Mouse (Mus musculus): Measurements from ENCODE around the gene Plcl1. TPM values are rescaled to one million over a fixed set of nuclear protein-coding genes. Genes with fewer than 3 reads are reported as not detected.

Gene Plcl1
- total RNA-seq, 2 experiments from 2014 or later = 25.6 to 27.2 TPM

GRCm38 (mm10) chr1:55696206-55696605 lies 290.5 kb downstream of the Plcl1 start:
- no peak for DNase-seq (ENCODE audit: extremely low spot score in 1 of 2, low spot score in 1 of 2)

- no peak for DNase-seq (ENCODE audit: extremely low spot score in 1 of 2, low spot score in 1 of 2)
Observed at GRCm38 (mm10) chr1:55699393-55699970, 293.8 kb downstream of the Plcl1 start.

- no peak for DNase-seq (ENCODE audit: extremely low spot score in 1 of 2, low spot score in 1 of 2)
Observed at GRCm38 (mm10) chr1:55700016-55700415, 294.3 kb downstream of the Plcl1 start.

- DNase-seq (ENCODE audit: extremely low spot score in 1 of 2, low spot score in 1 of 2) = no peak
Observed at GRCm38 (mm10) chr1:55700726-55701125, 295.0 kb downstream of the Plcl1 start.

GRCm38 (mm10) chr1:55701601-55702000 lies 295.9 kb downstream of the Plcl1 start:
- no peak for DNase-seq (ENCODE audit: extremely low spot score in 1 of 2, low spot score in 1 of 2)

GRCm38 (mm10) chr1:55702106-55702505 lies 296.4 kb downstream of the Plcl1 start:
- no peak for DNase-seq (ENCODE audit: extremely low spot score in 1 of 2, low spot score in 1 of 2)

GRCm38 (mm10) chr1:55704707-55705106 lies 299.0 kb downstream of the Plcl1 start:
- DNase-seq (ENCODE audit: extremely low spot score in 1 of 2, low spot score in 1 of 2) = no peak

GRCm38 (mm10) chr1:55705173-55705572 lies 299.5 kb downstream of the Plcl1 start:
- no peak for DNase-seq (ENCODE audit: extremely low spot score in 1 of 2, low spot score in 1 of 2)

- DNase-seq (ENCODE audit: extremely low spot score in 1 of 2, low spot score in 1 of 2) = no peak
Observed at GRCm38 (mm10) chr1:55705756-55706155, 300.0 kb downstream of the Plcl1 start.

- no peak for DNase-seq (ENCODE audit: extremely low spot score in 1 of 2, low spot score in 1 of 2)
Observed at GRCm38 (mm10) chr1:55706933-55707332, 301.2 kb downstream of the Plcl1 start.

- DNase-seq (ENCODE audit: extremely low spot score in 1 of 2, low spot score in 1 of 2) = no peak
Observed at GRCm38 (mm10) chr1:55717283-55717803, 311.6 kb downstream of the Plcl1 start.

GRCm38 (mm10) chr1:55725428-55725827 lies 319.7 kb downstream of the Plcl1 start:
- no peak for DNase-seq (ENCODE audit: extremely low spot score in 1 of 2, low spot score in 1 of 2)

GRCm38 (mm10) chr1:55729332-55729731 lies 323.6 kb downstream of the Plcl1 start:
- no peak for DNase-seq (ENCODE audit: extremely low spot score in 1 of 2, low spot score in 1 of 2)

- no peak for DNase-seq (ENCODE audit: extremely low spot score in 1 of 2, low spot score in 1 of 2)
Observed at GRCm38 (mm10) chr1:55732951-55733350, 327.2 kb downstream of the Plcl1 start.

- DNase-seq (ENCODE audit: extremely low spot score in 1 of 2, low spot score in 1 of 2) = peak; percentile 76 to 91
Observed at GRCm38 (mm10) chr1:55736054-55736740, 330.5 kb downstream of the Plcl1 start.

GRCm38 (mm10) chr1:55736762-55737288 lies 331.1 kb downstream of the Plcl1 start:
- no peak for DNase-seq (ENCODE audit: extremely low spot score in 1 of 2, low spot score in 1 of 2)

GRCm38 (mm10) chr1:55738746-55739365 lies 333.1 kb downstream of the Plcl1 start:
- no peak for DNase-seq (ENCODE audit: extremely low spot score in 1 of 2, low spot score in 1 of 2)

- peak in 1 of 2 experiments; percentile 13 for DNase-seq (ENCODE audit: extremely low spot score in 1 of 2, low spot score in 1 of 2)
Observed at GRCm38 (mm10) chr1:55741885-55742284, 336.2 kb downstream of the Plcl1 start.

GRCm38 (mm10) chr1:55748516-55748915 lies 342.8 kb downstream of the Plcl1 start:
- no peak for DNase-seq (ENCODE audit: extremely low spot score in 1 of 2, low spot score in 1 of 2)

- DNase-seq (ENCODE audit: extremely low spot score in 1 of 2, low spot score in 1 of 2) = no peak
Observed at GRCm38 (mm10) chr1:55749770-55750169, 344.0 kb downstream of the Plcl1 start.

GRCm38 (mm10) chr1:55755742-55756141 lies 350.0 kb downstream of the Plcl1 start:
- DNase-seq (ENCODE audit: extremely low spot score in 1 of 2, low spot score in 1 of 2) = peak; percentile 32 to 72

Data from layer of hippocampus, postnatal 25 days (tissue).